Mouse (Mus musculus) T-cell, adult 2 months (primary cell): ENCODE data around the gene Tlnrd1.

Experiments used
- DNase-seq: peaks from one replicate; pipeline ENCODE4 v3.0.0; 2022; ENCODE audit warnings: low spot score

The Tlnrd1 gene

DNA sequence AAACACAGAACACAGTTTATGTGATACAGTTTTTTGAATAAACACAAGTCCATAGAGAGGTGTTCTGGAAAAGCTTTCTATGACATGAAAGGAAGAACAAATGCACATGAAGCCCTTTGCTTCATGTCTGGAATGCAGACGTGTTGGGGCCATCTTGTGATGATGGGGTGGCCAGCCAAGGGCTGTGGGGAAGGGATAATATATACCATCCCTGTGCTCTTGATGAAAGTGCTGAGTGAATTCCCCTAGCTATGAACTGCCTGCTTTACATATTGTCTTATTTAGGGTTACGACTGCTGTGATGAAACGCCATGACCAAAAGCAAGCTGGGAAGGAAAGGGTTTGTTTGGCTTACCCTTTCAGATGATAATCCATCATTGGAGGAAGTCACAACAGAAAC lies 39.3 kb downstream of the Tlnrd1 start:
- no peak for DNase-seq

GRCm38 (mm10) chr7:83842486-83843259 lies 41.4 kb downstream of the Tlnrd1 start:
- no peak for DNase-seq

DNA sequence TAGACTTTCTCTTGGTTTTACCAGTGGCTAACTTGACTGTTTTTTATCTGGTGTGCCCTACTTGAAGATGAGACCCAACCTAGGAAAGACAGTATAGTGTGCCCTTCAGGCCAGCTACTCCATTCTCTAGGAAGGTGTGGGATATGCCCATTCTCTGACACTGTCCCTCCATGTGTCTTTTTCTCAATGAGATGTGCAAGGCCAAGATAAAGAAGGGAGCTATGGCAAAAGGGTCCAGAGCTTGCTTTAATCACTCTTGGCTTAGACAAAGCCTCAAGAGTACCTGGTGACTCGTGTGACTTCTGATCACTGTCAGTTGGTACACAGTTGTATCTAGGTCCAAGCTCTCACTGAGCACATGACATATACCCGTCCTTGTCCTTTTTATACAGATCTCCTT lies 44.0 kb downstream of the Tlnrd1 start:
- DNase-seq, result no peak

DNA sequence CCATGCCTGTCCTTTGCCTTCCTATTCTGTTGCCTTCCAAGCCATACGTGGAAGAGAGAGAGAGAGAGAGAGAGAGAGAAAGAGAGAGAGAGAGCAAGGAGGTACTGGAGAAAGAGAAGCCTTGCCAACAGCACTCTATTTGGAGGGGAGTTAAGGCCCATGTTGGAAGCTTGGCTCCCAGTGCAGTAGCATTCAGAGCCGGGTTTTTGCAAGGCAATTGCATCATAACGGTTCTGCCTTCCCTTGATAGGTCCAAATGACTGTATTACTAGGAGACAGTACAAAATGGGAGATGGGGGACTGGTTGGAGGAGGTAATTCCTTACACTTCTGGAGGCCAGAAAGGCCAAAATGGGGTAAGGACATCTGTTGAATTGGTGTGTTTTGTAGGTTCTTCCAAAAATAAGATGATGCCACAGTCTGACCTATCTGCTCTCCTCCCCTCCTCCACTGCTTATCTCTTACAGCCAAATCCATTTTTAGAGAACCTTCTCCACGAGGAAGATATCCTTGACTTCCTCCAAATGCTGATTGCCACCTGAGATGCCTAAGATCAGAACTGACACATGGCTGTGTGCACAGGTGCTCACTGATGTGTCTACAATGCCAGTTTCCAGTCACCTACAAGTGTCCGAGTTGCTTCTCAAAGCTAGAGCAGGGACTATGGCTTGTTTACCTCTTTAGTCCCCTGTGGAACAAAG lies 45.4 kb downstream of the Tlnrd1 start:
- DNase-seq, result no peak
